Mouse (Mus musculus) layer of hippocampus, adult 8-10 months (tissue): ENCODE measurements around the gene Pard3b. TPM values are rescaled to one million over a fixed set of nuclear protein-coding genes. Genes with fewer than 3 reads are reported as not detected.

ENCODE experiments used
- DNase-seq, 2 experiments: peaks; one replicate each; pipeline ENCODE4 v3.0.0; 2022; ENCODE audit warnings: low spot score in 2 of 2
- total RNA-seq, 4 experiments: library from RNA; stranded (reverse); gene quantifications; 2 replicates each; pipeline ENCODE4 v1.2.4; 2022

Pard3b gene
- total RNA-seq, 4 experiments from 2014 or later, result 3.5 to 6.4 (median 5.8) TPM

GRCm38 (mm10) chr1:62071139-62071538, 432.5 kb downstream of the Pard3b start:
- no peak for DNase-seq

DNA sequence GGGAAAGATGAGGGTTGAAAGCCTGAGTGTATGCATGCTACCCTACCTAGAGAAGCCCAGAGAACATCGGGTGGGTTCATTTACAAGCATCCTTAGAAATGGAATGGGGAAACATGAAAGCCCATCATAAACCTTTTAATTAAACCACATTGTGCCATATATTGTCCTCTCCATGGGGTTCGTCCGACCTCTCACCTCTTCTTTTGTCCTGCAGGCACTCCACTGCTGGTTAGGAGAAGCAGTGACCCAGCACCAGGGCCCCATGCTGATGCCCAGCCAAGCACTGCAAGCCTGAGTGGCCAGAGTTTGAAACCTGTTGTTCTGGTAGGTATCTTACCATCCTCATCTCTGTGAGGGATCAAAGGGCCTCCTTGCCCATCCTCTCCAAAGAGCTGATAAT, 437.5 kb downstream of the Pard3b start:
- DNase-seq, result no peak

GRCm38 (mm10) chr1:62081129-62081528, 442.5 kb downstream of the Pard3b start:
- no peak for DNase-seq

GRCm38 (mm10) chr1:62085995-62086394, 447.4 kb downstream of the Pard3b start:
- DNase-seq, result no peak

GRCm38 (mm10) chr1:62087464-62087863, 448.8 kb downstream of the Pard3b start:
- no peak for DNase-seq

DNA sequence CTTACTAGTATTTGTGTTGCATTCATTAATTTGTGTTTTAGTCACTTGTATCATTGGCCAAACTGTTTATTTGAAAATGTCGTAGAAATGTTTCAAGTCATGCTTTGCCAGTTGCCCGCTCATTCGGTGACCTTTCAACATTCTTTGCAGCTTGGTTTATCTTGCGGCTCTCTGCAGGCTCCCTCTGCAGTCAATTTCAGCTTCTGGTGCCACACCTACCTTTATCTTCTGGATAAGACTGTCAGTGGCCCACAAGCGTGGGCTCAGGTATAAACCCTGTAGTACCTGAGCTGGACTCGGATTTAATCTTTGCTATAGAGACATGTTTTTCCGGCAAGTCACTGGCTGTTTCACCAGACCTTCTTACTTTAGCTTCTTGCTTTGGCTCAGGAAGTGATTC, 456.3 kb downstream of the Pard3b start:
- no peak for DNase-seq

DNA sequence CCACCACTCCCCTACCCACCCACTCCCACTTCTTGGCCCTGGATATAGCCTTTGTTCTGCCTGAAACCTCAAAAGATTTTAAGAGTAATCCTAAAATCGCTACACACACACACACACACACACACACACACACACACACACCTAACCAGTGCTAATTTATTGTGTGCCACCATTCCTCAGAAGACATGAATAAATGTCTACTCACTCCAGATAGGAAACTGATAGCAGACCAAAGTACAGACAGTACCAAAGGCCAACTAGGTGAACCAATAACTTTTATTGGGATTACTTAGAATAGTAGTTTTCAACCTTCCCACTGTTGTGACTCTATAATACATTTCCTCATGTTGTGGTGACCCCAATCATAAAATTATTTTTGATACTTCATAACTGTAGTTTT, 483.8 kb downstream of the Pard3b start:
- no peak for DNase-seq

DNA sequence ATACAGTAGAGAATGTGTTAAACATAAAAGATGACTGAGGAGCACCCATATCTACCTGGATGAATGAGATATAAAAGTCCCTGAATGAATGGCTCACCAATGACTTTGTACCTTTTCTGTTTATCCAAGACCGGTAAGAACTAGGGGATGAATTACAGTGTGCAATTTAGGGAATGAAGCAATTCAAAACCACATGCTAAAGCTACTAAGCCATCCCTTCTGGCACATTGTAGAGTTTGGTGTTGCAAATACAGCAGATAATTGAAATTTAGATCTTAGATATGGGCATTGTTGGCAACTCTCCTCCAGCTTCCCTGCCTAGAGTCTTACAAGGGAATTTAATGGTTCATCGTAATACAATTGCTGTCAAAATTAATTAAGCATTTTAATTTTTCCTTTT, 490.6 kb downstream of the Pard3b start:
- no peak for DNase-seq

GRCm38 (mm10) chr1:62148134-62148533, 509.5 kb downstream of the Pard3b start:
- DNase-seq, result no peak

GRCm38 (mm10) chr1:62148786-62149185, 510.2 kb downstream of the Pard3b start:
- DNase-seq, result no peak

DNA sequence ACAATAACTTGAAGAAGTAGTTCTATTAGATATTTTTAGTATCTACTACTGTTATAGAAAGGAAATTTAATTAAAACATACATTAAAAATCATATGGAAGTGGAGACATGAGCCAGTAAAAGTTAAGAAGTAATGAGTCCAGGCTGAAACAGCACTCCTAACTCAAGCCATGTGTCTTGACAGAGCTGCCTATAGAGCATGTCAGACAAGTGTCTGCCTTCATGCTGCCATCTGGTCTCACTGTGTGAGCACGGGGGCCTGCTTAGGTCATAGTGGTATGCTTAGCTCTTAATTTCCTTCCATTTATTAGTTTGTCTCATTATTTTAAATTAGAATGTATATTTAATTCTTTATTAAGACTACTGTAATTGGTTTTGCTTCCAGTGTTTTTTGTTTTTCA, 517.3 kb downstream of the Pard3b start:
- no peak for DNase-seq

DNA sequence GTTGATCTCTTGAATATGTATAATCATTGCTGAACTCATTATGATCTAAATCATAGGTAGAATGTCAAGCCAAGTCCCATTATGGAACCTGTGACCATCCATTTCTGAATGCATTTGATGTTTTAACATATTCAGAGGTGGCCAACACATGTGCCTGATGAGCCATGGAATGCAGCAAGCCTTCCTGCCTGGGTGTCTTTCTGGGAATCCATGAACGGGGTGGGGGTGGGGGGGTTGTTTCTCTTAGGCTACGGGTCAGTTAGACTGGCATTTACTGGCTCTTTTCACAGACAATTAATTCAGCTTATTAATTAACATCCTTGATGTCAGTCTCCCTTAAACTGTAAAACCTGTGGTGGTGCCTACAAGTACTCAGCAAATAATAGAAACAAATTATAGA, 521.0 kb downstream of the Pard3b start:
- no peak for DNase-seq

DNA sequence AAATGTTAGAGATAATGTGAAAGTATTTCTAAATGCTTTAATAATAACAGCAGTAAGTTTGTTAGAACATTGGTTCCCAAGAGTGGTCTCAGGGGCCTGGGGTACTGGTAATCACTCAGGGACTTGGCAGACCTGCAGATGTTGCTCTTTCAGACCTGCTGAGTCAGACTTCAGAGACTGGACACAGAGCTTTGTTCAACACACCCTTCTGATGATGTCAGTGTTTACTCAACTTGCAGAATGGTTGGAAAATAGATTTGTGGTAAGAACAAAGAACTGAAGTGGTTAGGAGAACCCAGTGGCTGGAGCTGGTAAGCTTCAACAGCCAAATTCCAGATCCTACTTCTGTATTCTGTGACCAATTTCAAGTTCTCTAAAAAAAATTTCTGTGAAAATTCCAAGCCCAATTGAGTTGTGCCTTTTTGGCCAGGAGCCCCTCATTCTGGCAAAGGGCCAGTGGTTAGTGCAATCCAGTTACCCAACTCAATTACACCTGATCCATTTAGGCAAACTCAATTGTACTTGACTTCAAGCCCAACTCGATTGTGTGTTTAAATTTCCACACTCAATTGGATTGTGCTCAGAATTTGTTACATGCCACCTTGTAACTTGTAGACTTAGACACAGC, 536.5 kb downstream of the Pard3b start:
- no peak for DNase-seq

DNA sequence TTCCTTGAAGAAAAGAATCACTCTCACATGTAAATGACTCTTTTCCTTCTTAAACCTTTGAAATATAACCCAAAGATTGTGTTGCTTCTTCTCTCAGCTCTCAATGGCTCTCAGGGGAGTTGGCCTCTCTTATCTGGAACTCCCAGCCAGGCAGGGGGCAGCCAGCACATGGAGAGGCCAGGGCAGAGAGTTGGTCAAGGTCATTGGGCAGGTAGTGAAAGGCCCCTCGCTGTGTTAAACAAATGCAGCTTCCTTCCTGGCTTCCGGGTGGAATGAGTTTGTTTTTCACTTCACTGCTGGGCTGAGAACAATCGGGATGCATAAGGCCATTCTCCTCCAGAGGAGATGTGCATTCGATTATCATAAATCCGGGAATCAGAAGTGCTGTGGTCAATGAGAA, 543.0 kb downstream of the Pard3b start:
- DNase-seq, result no peak

GRCm38 (mm10) chr1:62182634-62183033, 544.0 kb downstream of the Pard3b start:
- no peak for DNase-seq

DNA sequence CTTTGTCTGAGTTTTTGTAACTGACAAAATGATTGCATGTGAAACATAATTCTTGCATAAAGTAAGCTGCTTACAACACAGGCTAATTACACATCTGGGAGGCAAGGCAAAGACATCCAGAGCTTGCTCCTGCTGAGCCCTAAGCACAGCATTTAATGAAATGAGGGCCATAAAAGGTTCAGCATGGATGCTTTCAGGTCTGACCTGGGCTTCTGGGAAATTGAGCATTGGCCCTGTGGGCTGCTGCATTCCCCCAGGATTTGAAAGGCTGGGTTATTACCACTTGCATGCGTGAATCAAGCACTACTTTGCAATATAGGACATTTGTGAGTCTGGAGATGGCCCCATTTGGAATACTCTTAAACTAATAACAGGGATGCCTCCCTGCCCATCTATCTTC, 552.2 kb downstream of the Pard3b start:
- DNase-seq, result no peak

- DNase-seq, result no peak
These were observed 558.9 kb downstream of the Pard3b start for GRCm38 (mm10) chr1:62197515-62197914.

- DNase-seq, result no peak
These were observed 562.3 kb downstream of the Pard3b start for GRCm38 (mm10) chr1:62200919-62201318.

DNA sequence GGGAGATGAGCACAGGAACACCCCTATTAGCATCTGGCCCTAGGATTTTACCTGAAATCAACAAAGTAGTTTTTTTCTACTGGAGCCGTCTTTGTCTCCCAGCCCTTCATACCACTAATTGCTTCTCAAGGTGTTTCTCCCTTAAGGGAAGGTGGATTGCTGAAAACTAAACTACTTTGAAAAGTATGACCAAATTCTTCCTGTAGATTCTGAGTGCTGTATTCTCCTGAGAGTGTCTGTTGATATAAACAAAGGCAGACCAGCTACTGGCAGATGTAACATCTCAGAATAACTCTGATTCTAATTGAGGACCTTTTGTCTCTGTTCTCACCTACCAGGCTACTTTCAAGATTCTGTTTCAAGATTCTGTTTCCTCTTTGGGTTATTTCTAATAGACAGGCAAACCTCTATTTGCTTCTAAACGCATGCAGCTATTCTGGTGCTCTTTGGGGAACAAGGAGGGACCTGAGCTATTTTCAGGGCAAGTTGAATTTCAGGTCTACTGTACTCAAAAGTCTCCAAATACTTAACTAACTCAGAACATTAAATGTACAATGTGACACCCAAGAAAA, 563.1 kb downstream of the Pard3b start:
- no peak for DNase-seq

DNA sequence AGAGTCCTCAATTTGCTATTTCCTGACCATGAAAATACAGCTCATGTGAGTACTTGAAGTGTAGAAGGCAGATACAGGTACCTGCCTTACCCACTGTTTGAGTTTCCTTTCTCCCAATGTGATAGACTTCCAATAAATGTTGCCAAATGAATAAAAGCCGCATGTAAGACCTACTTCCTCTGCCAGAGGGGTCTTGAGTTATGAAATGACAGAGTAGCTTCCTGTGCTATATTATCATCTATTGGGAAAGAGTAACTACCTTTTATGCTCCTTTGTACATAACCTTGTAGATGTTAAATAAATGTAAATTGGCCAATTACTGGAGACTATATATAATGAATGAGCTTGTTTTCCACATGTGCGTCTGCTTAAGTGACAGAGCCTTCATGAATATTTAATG, 574.7 kb downstream of the Pard3b start:
- DNase-seq, result no peak

GRCm38 (mm10) chr1:62215842-62216241, 577.2 kb downstream of the Pard3b start:
- peak; percentile 36 to 51 for DNase-seq

- DNase-seq, result no peak
These were observed 577.9 kb downstream of the Pard3b start for GRCm38 (mm10) chr1:62216568-62216967.

GRCm38 (mm10) chr1:62229129-62229528, 590.5 kb downstream of the Pard3b start:
- DNase-seq, result no peak

GRCm38 (mm10) chr1:62234039-62234438, 595.4 kb downstream of the Pard3b start:
- no peak for DNase-seq
